Mouse (Mus musculus) hindbrain, embryonic 16.5 days (tissue): ENCODE data around the gene Nr5a1. TPM values are rescaled to one million over a fixed set of nuclear protein-coding genes. Genes with fewer than 3 reads are reported as not detected.

ENCODE experiments used
- ATAC-seq: fragments of 200-750 bp; cut with Nextera tagmentation; 2 replicates; pipeline ENCODE4 v1.8.0; 2017; ENCODE audit warnings: moderate TSS enrichment, moderate library complexity
- H3K27ac ChIP-seq: fragments of 300-500 bp; sonication (generic); 2 replicates; pipeline ENCODE4 v1.5.1; 2014; ENCODE audit warnings: low read depth, mild to moderate bottlenecking, control low read depth, low read length, moderate library complexity
- H3K27me3 ChIP-seq: fragments of 300-500 bp; sonication (generic); replicated peaks from 2 replicates; pipeline ENCODE4 v1.6.1; 2014; ENCODE audit warnings: low read length; ENCODE audit not compliant: control insufficient read depth, insufficient read depth
- H3K36me3 ChIP-seq: fragments of 300-500 bp; sonication (generic); 2 replicates; pipeline ENCODE4 v1.6.1; 2014; ENCODE audit warnings: mild to moderate bottlenecking, low read length, moderate library complexity, mixed read lengths; ENCODE audit not compliant: control insufficient read depth, insufficient read depth
- H3K4me1 ChIP-seq: fragments of 300-500 bp; sonication (generic); 2 replicates; pipeline ENCODE4 v1.6.1; 2014; ENCODE audit warnings: low read depth, low read length; ENCODE audit not compliant: control insufficient read depth, insufficient read depth
- H3K4me2 ChIP-seq: fragments of 300-500 bp; sonication (generic); 2 replicates; pipeline ENCODE4 v1.6.1; 2014; ENCODE audit warnings: mild to moderate bottlenecking, low read length, control low read depth, moderate library complexity
- H3K4me3 ChIP-seq: fragments of 300-500 bp; sonication (generic); 2 replicates; pipeline ENCODE4 v1.5.1; 2014; ENCODE audit warnings: mild to moderate bottlenecking, low read length, control low read depth, moderate library complexity
- H3K9ac ChIP-seq: fragments of 300-500 bp; sonication (generic); 2 replicates; pipeline ENCODE4 v1.6.1; 2014; ENCODE audit warnings: low read depth, mild to moderate bottlenecking, control low read depth, low read length, moderate library complexity
- H3K9me3 ChIP-seq: fragments of 300-500 bp; sonication (generic); 2 replicates; pipeline ENCODE4 v1.6.1; 2014; ENCODE audit warnings: mild to moderate bottlenecking, low read length, moderate library complexity; ENCODE audit not compliant: control insufficient read depth
- WGBS: fragments of 180-500 bp; shearing (Covaris S2); extraction: QIAGEN DNeasy Blood & Tissue Kit; methylation state at CpG from one replicate; pipeline ENCODE4 v1.1.7; 2014; 5-methylcytosine and 5-hydroxymethylcytosine counted together
- polyA plus RNA-seq: library from polyadenylated mRNA; unstranded; fragments of >200 nt; fragmentation: Nextera tagmentation; extraction: Ambion mirVana; gene quantifications from 2 replicates; pipeline ENCODE4 v1.2.1, GENCODE M21; 2015

The Nr5a1 gene
- polyA plus RNA-seq, 1 experiment from 2014 or later, result not detected

DNA sequence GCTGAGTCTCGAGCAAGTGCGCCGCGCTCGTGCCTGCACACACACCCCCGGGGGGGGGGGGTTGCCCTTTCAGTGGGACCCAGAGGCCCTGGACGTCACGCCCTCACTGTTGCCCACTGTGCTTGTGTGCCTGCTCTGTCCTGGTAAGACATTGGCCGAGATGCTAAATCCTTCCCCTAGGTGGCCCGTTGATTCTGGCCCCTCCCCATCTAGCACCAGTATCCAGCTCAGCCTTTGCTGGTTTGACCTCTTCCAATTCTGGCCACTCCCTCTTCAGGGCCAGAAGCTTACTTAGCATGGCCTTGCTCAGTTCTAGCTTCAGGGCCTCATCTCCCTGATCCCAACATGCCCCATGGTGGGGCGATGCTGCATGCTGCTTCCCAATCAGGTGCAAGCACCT is 41.8 kb downstream of the Nr5a1 start:
- Histone ChIP-seq H3K27me3 (no peaks in the 10 kb centered on the region; the same call in 1 of the 2 replicates), H3K9me3 (no peaks in the 10 kb centered on the region), H3K4me3 (no peak overlapping the region), H3K36me3 (no peaks in the 10 kb centered on the region), H3K9ac (no peak overlapping the region), H3K27ac (no peak overlapping the region), H3K4me1 (no peaks in the 10 kb centered on the region; the same call in 1 of the 2 replicates), H3K4me2 (no peak overlapping the region)
- ATAC-seq, result no peak
- 61% methylated on average over 11 of the region's 11 CpGs for WGBS

DNA sequence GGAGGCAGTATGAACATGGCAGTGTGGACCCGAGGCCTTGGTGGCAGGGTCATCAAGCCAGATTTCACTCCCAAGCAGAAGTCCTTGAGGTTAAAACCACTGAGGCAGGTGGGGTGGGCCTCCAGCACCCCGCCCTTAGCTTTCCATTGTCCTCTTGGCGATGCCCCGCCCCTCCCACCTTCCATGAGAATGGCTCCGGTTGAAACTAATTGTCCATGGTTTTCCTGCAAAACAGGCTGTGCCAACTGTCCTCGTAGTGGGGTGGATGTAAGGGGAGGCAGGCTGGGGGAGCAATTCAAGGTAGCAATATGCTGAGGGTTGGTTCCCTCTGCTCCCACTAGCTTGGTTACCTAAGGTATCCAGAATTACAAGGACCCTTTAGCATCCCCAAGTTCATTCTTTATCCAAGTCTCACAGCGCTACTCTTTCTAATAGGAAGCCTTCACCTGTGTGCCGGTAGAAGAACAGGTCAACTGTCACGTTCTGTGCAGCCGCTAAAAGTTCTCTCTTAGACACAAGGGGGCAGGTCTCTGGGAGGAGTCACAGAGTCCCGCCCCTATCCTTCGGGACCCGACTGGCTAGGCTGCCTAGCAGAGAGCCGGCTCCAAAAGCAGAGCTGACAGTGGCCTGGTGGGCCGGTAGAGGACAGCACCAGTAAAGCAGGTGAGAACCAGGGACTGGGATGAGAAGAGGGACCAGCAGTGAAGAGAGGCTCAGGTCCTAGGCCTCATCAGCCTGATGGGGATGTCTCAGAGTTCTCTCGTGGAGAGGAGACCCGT is 45.4 kb downstream of the Nr5a1 start:
- Histone ChIP-seq H3K4me2 (peak overlapping the region; percentile 25), H3K36me3 (no peaks in the 10 kb centered on the region), H3K4me1 (no peaks in the 10 kb centered on the region; the same call in 1 of the 2 replicates), H3K4me3 (no peak overlapping the region), H3K27me3 (no peaks in the 10 kb centered on the region; the same call in 1 of the 2 replicates), H3K27ac (no peak overlapping the region), H3K9ac (no peak overlapping the region), H3K9me3 (no peaks in the 10 kb centered on the region)
- WGBS, result 13% methylated on average over 17 of the region's 17 CpGs
- ATAC-seq, result peak; percentile 77

DNA sequence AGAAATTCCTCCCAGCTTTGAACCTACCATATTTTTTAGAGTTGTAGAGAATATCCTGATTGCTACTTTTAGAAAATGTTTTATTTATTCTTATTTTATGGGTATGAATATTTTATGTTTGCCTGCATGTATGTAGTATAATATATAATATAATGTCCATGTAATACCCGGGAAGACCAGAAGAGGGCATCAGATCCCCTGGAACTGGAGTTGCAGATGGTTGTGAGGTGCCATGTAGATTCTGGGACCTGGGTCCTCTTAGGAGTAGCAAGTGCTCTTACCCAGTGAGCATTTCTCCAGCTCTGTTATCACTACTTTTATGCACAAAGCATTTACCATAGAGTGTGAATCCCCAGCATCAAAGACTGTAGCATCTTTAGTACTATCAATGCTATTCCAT is 52.9 kb downstream of the Nr5a1 start:
- no peak overlapping the region for H3K27ac ChIP-seq
- no peak overlapping the region for H3K4me3 ChIP-seq
- H3K36me3 ChIP-seq, result no peaks in the 10 kb centered on the region
- no peak overlapping the region for H3K4me2 ChIP-seq
- 3% methylated on average over 1 of the region's 1 CpGs for WGBS
- no peak for ATAC-seq
- peaks cover 3% of the 10 kb centered on the region; the same call in 1 of the 2 replicates for H3K4me1 ChIP-seq
- no peaks in the 10 kb centered on the region for H3K9me3 ChIP-seq
- H3K9ac ChIP-seq, result no peak overlapping the region
- H3K27me3 ChIP-seq, result no peaks in the 10 kb centered on the region

DNA sequence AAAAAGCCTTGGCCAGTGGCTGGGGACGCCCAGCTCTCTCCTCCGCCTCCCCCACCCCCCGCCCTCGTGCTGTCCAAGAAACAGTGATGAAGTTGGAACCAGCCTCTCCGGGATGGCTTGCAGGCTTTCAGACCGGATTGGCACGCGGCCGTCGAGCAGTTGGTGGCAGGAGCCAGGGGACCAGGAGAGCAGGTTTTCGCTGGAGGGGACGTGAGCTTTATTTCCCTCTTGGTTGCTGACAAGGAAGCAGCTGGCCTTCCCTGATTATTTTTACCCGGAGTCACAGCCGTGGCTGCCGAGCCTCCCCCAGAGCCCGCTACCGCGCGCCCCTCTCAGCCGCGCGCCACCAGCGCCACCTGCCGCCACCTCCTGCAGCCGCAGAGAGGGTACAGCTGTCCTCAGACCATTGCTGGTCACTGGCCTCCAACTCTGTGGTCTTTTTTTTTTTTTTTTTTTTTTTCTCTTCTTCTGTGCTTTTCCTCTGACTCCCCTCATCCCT is 56.0 kb downstream of the Nr5a1 start:
- Histone ChIP-seq H3K36me3 (no peaks in the 10 kb centered on the region), H3K4me2 (peak overlapping the region; percentile 56), H3K4me3 (peak overlapping the region; percentile 36), H3K4me1 (peaks cover 3% of the 10 kb centered on the region; the same call in 1 of the 2 replicates), H3K27me3 (no peaks in the 10 kb centered on the region), H3K9me3 (no peaks in the 10 kb centered on the region), H3K27ac (no peak overlapping the region), H3K9ac (peak overlapping the region; percentile 49)
- 0% methylated on average over 25 of the region's 25 CpGs for WGBS
- peak; percentile 98 for ATAC-seq

DNA sequence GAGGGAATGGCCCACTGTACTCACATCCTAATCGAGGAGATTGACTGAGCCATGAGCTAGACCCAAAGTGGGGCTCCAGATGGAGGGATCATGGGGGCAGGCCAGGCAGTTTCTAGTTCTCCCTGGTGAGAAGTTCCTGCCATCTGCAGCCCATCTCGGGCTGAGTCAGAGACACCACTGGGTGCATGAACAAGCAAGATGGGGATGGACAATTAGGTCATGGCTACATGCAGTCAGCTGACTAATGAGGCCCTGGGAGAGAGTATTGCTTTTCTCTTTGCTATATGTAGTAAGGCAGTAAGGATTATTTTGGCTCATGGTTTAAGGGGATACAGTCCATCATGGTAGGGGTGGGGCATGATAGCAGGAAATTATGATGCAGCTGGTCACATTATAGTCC is 60.6 kb downstream of the Nr5a1 start:
- 59% methylated on average over 2 of the region's 2 CpGs for WGBS
- Histone ChIP-seq H3K27ac (no peak overlapping the region), H3K27me3 (no peaks in the 10 kb centered on the region), H3K9ac (no peak overlapping the region), H3K4me1 (peaks cover 3% of the 10 kb centered on the region; the same call in 1 of the 2 replicates), H3K4me2 (no peak overlapping the region), H3K4me3 (no peak overlapping the region), H3K9me3 (no peaks in the 10 kb centered on the region), H3K36me3 (no peaks in the 10 kb centered on the region)
- ATAC-seq, result no peak

DNA sequence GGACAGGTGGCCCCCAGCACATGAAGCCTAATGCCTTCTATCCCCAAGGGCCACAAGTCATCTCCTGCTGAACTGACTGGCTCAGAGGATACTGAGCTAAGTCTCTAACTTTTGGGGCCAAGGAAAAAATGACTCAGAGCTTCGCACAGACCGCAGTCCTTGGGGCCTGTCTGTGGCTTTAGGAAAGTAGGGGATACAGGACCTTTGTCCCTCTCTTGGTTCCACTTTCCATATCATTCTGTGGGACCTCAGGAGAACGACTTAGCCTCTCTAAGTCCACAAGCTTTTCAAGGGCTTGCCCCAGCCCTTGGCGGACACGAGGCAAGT is 61.1 kb downstream of the Nr5a1 start:
- Histone ChIP-seq H3K9me3 (no peaks in the 10 kb centered on the region), H3K27ac (no peak overlapping the region)
- ATAC-seq, result no peak

DNA sequence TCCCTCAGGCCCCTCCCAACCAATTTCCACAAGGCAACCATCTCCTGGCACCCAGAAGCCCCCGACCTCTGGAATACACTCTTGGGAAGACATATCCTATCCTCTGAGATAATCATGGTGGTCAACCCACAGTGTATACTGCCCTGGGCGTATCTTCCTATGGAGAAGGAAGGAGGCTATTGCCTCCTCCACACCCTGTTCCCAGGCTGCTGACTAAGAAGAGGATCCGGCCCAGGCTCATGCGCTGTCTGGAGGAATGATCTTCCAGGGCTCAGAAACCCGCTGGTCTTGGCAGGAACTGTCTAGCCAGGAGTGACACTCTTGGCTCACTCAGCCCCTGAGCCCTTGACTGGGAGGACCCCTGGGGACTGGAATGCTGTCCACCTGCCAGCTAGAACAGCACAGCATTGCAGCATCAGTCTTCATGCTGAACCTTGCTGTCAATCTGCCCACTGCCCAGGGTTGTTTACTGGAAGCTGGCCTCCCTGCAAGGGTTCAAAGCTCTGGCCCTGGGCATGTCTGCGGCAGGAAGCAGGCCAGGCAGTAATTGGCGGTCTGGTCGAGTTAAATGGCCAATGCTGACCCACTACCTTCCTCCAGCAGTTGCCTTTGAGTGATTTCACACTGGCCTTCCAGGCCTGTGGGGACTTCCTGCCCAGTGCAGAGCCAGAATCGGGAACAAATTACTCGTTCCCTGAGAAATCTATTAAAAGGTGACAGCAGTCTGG is 61.6 kb downstream of the Nr5a1 start:
- Histone ChIP-seq H3K9ac (no peak overlapping the region), H3K9me3 (no peaks in the 10 kb centered on the region), H3K27me3 (no peaks in the 10 kb centered on the region), H3K36me3 (no peaks in the 10 kb centered on the region), H3K27ac (no peak overlapping the region), H3K4me2 (no peak overlapping the region), H3K4me3 (no peak overlapping the region), H3K4me1 (no peaks in the 10 kb centered on the region)
- ATAC-seq, result peak; percentile 73
- WGBS, result 52% methylated on average over 10 of the region's 10 CpGs

More for the DNA sequence above, 61.1 kb downstream of the Nr5a1 start:
- Histone ChIP-seq H3K36me3 (no peaks in the 10 kb centered on the region), H3K4me3 (no peak overlapping the region), H3K4me2 (no peak overlapping the region), H3K27me3 (no peaks in the 10 kb centered on the region), H3K4me1 (peaks cover 3% of the 10 kb centered on the region; the same call in 1 of the 2 replicates), H3K9ac (no peak overlapping the region)
- WGBS, result 85% methylated on average over 5 of the region's 5 CpGs

DNA sequence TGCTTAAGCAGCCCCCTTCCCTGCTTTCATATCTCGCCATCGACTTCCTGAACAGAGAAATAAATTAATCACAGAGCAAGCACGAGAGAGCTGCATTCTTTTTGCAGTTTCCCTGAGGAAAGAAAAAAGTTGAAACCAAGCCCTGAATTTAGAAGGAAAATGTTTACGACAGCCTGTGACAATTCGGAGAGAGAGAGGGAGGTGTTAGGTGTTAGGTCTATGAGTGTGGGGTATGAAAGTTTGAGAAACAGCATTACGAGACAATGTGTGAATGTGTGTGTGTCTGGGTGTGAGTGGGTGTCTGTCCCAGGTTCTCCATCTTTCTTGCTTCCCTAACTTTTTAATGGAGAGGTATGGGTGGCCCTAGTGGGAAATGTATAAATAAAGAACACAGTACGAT is 62.2 kb downstream of the Nr5a1 start:
- Histone ChIP-seq H3K36me3 (no peaks in the 10 kb centered on the region), H3K4me1 (peaks cover 5% of the 10 kb centered on the region)
- 79% methylated on average over 7 of the region's 7 CpGs for WGBS

DNA sequence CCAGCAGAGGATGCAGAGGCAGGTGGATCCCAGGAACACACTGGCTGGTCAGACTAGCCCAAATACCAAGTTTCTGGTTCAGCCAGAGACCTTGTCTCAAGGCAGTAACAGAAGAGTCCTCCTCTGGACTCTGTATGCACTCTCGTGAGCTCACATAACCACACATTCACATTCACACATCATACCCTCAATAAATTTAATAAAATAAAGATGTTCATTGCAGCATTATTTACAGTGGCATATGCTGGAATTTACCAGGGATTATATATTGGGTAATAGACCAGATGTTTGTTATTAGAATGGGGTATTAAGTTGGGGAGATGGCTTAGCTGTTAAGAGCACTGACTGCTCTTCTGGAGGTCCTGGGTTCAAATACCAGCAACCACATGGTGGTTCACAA is 64.0 kb downstream of the Nr5a1 start:
- Histone ChIP-seq H3K27ac (no peak overlapping the region), H3K9ac (no peak overlapping the region), H3K4me2 (no peak overlapping the region), H3K4me1 (peaks cover 7% of the 10 kb centered on the region), H3K9me3 (no peaks in the 10 kb centered on the region), H3K36me3 (no peaks in the 10 kb centered on the region), H3K27me3 (no peaks in the 10 kb centered on the region), H3K4me3 (no peak overlapping the region)
- no peak for ATAC-seq
- WGBS, result 89% methylated on average over 1 of the region's 1 CpGs

More for the DNA sequence above, 62.2 kb downstream of the Nr5a1 start:
- no peak for ATAC-seq
- Histone ChIP-seq H3K4me2 (no peak overlapping the region), H3K27me3 (no peaks in the 10 kb centered on the region), H3K9me3 (no peaks in the 10 kb centered on the region), H3K27ac (no peak overlapping the region), H3K4me3 (no peak overlapping the region), H3K9ac (no peak overlapping the region)
